Mouse (Mus musculus): ENCODE results near the gene Ifi27.
"Not testable (repeated sequence)": the region's sequence is repeated elsewhere in the genome, so short reads cannot be mapped to it uniquely, and the experiment has no call there.

Ifi27 gene

GRCm38 (mm10) chr12:103453361-103453760 is 19.4 kb downstream of the Ifi27 start:
- DNase-seq (ENCODE audit: low read depth in 1 of 2, low spot score in 2 of 2): no peak

- DNase-seq (ENCODE audit: low read depth in 1 of 2, low spot score in 2 of 2): not testable (repeated sequence)
These were observed 22.7 kb downstream of the Ifi27 start for GRCm38 (mm10) chr12:103456727-103457126.

GRCm38 (mm10) chr12:103457140-103457539 is 23.1 kb downstream of the Ifi27 start, which contains the start of gene Ifi27l2b:
Gene Ifi27l2b, minus strand, starts transcription at chr12:103457223.
- DNase-seq (ENCODE audit: low read depth in 1 of 2, low spot score in 2 of 2): no peak

GRCm38 (mm10) chr12:103474481-103474880 is 40.5 kb downstream of the Ifi27 start:
- DNase-seq (ENCODE audit: low read depth in 1 of 2, low spot score in 2 of 2): no peak

- DNase-seq (ENCODE audit: low read depth in 1 of 2, low spot score in 2 of 2): no peak
These were observed 42.9 kb downstream of the Ifi27 start for GRCm38 (mm10) chr12:103476779-103477389.

GRCm38 (mm10) chr12:103477461-103478015 is 43.5 kb downstream of the Ifi27 start:
- no peak for DNase-seq (ENCODE audit: low read depth in 1 of 2, low spot score in 2 of 2)

GRCm38 (mm10) chr12:103481671-103482070 is 47.7 kb downstream of the Ifi27 start:
- DNase-seq (ENCODE audit: low read depth in 1 of 2, low spot score in 2 of 2): no peak

GRCm38 (mm10) chr12:103482781-103483180 is 48.8 kb downstream of the Ifi27 start:
- no peak for DNase-seq (ENCODE audit: low read depth in 1 of 2, low spot score in 2 of 2)

GRCm38 (mm10) chr12:103484200-103484972 is 50.4 kb downstream of the Ifi27 start:
- DNase-seq (ENCODE audit: low read depth in 1 of 2, low spot score in 2 of 2): not testable (repeated sequence)

GRCm38 (mm10) chr12:103486726-103487125 is 52.7 kb downstream of the Ifi27 start:
- no peak for DNase-seq (ENCODE audit: low read depth in 1 of 2, low spot score in 2 of 2)

- DNase-seq (ENCODE audit: low read depth in 1 of 2, low spot score in 2 of 2): no peak
These were observed 53.3 kb downstream of the Ifi27 start for GRCm38 (mm10) chr12:103487276-103487675.

- DNase-seq (ENCODE audit: low read depth in 1 of 2, low spot score in 2 of 2): no peak
These were observed 53.7 kb downstream of the Ifi27 start for GRCm38 (mm10) chr12:103487750-103488149.
